Mouse (Mus musculus) macrophage (primary cell): ENCODE results near the gene Gnptab. TPM values are rescaled to one million over a fixed set of nuclear protein-coding genes. Genes with fewer than 3 reads are reported as not detected.

ENCODE experiments used
- H3K27ac ChIP-seq: fragments of 350-480 bp; formaldehyde crosslinking; 2 replicates; pipeline ENCODE4 v1.9.0; 2021
- H3K36me3 ChIP-seq: fragments of 350-480 bp; formaldehyde crosslinking; 2 replicates; pipeline ENCODE4 v1.9.0; 2021; ENCODE audit errors: inconsistent target
- H3K4me3 ChIP-seq: fragments of 350-480 bp; formaldehyde crosslinking; 2 replicates; pipeline ENCODE4 v1.9.0; 2021; ENCODE audit errors: inconsistent target
- H3K79me2 ChIP-seq: fragments of 350-480 bp; formaldehyde crosslinking; 2 replicates; pipeline ENCODE4 v1.9.0; 2021; ENCODE audit errors: inconsistent target
- WGBS: methylation state at CpG from one replicate; pipeline ENCODE4 v1.1.7; 2026; ENCODE audit warnings: inconsistent platforms; ENCODE audit not compliant: missing documents; 5-methylcytosine and 5-hydroxymethylcytosine counted together
- polyA plus RNA-seq: library from polyadenylated mRNA; stranded (reverse); fragments of 250-400 nt; gene quantifications from 3 replicates; pipeline ENCODE4 v1.2.4, GENCODE M21; 2018; ENCODE audit warnings: inconsistent platforms

Gnptab gene
- polyA plus RNA-seq, 1 experiment from 2014 or later, result 83.1 TPM

- peaks cover 99% of the 10 kb centered on the region for H3K79me2 ChIP-seq
- 15% methylated on average over 5 of the region's 5 CpGs for WGBS
These were observed 5.1 kb downstream of the Gnptab start for GRCm38 (mm10) chr10:88384081-88384480.

GRCm38 (mm10) chr10:88385290-88385689 is 6.4 kb downstream of the Gnptab start:
- WGBS, result 59% methylated on average over 11 of the region's 11 CpGs
- H3K79me2 ChIP-seq, result peaks cover 100% of the 10 kb centered on the region
- H3K4me3 ChIP-seq, result no peak overlapping the region
- H3K36me3 ChIP-seq, result no peaks in the 10 kb centered on the region
- no peak overlapping the region for H3K27ac ChIP-seq

More at GRCm38 (mm10) chr10:88384081-88384480, 5.1 kb downstream of the Gnptab start:
- H3K27ac ChIP-seq, result 0 out of 2 replicates have a peak overlapping the region, but pooled peaks have one; percentile 21
- H3K36me3 ChIP-seq, result no peaks in the 10 kb centered on the region
- no peak overlapping the region for H3K4me3 ChIP-seq

GRCm38 (mm10) chr10:88385758-88386157 is 6.8 kb downstream of the Gnptab start:
- 27% methylated on average over 6 of the region's 6 CpGs for WGBS
- Histone ChIP-seq H3K36me3 (no peaks in the 10 kb centered on the region), H3K4me3 (no peak overlapping the region), H3K79me2 (peaks cover 100% of the 10 kb centered on the region), H3K27ac (no peak overlapping the region)

GRCm38 (mm10) chr10:88386251-88386650 is 7.3 kb downstream of the Gnptab start:
- Histone ChIP-seq H3K36me3 (no peaks in the 10 kb centered on the region), H3K27ac (no peak overlapping the region), H3K79me2 (peaks cover 100% of the 10 kb centered on the region), H3K4me3 (no peak overlapping the region)
- 51% methylated on average over 6 of the region's 6 CpGs for WGBS

- peak overlapping the region; percentile 16; the same call in 1 of the 2 replicates for H3K4me3 ChIP-seq
These were observed 10.6 kb downstream of the Gnptab start for GRCm38 (mm10) chr10:88389576-88389975.

GRCm38 (mm10) chr10:88390096-88390790 is 11.3 kb downstream of the Gnptab start:
- H3K79me2 ChIP-seq, result peaks cover 100% of the 10 kb centered on the region
- peak overlapping the region; percentile 78 for H3K27ac ChIP-seq
- no peaks in the 10 kb centered on the region for H3K36me3 ChIP-seq
- H3K4me3 ChIP-seq, result peak overlapping the region; percentile 16
- WGBS, result 16% methylated on average over 9 of the region's 10 CpGs

More at GRCm38 (mm10) chr10:88389576-88389975, 10.6 kb downstream of the Gnptab start:
- peak overlapping the region; percentile 78 for H3K27ac ChIP-seq
- H3K79me2 ChIP-seq, result peaks cover 100% of the 10 kb centered on the region
- H3K36me3 ChIP-seq, result no peaks in the 10 kb centered on the region
- 23% methylated on average over 4 of the region's 4 CpGs for WGBS

- WGBS, result 94% methylated on average over 9 of the region's 9 CpGs
- no peak overlapping the region for H3K4me3 ChIP-seq
- peaks cover 100% of the 10 kb centered on the region for H3K79me2 ChIP-seq
- H3K27ac ChIP-seq, result peak overlapping the region; percentile 78
- H3K36me3 ChIP-seq, result no peaks in the 10 kb centered on the region
These were observed 12.6 kb downstream of the Gnptab start for GRCm38 (mm10) chr10:88391495-88391894.

GRCm38 (mm10) chr10:88392181-88392847 is 13.4 kb downstream of the Gnptab start:
- Histone ChIP-seq H3K27ac (peak overlapping the region; percentile 78), H3K79me2 (peaks cover 100% of the 10 kb centered on the region), H3K4me3 (no peak overlapping the region), H3K36me3 (no peaks in the 10 kb centered on the region)
- WGBS, result 79% methylated on average over 9 of the region's 9 CpGs

- WGBS, result 88% methylated on average over 5 of the region's 6 CpGs
- no peak overlapping the region for H3K27ac ChIP-seq
- H3K4me3 ChIP-seq, result no peak overlapping the region
- peaks cover 100% of the 10 kb centered on the region for H3K79me2 ChIP-seq
- H3K36me3 ChIP-seq, result peaks cover 25% of the 10 kb centered on the region; the same call in 1 of the 2 replicates
These were observed 19.8 kb downstream of the Gnptab start for GRCm38 (mm10) chr10:88398668-88399243.

- WGBS, result 46% methylated on average over 4 of the region's 5 CpGs
- Histone ChIP-seq H3K4me3 (no peak overlapping the region), H3K27ac (no peak overlapping the region), H3K79me2 (peaks cover 100% of the 10 kb centered on the region), H3K36me3 (peaks cover 25% of the 10 kb centered on the region; the same call in 1 of the 2 replicates)
These were observed 20.3 kb downstream of the Gnptab start for GRCm38 (mm10) chr10:88399271-88399670.

- no peak overlapping the region for H3K4me3 ChIP-seq
- WGBS, result 79% methylated on average over 4 of the region's 4 CpGs
- peaks cover 96% of the 10 kb centered on the region for H3K79me2 ChIP-seq
- H3K36me3 ChIP-seq, result peaks cover 25% of the 10 kb centered on the region; the same call in 1 of the 2 replicates
- no peak overlapping the region for H3K27ac ChIP-seq
These were observed 24.1 kb downstream of the Gnptab start for GRCm38 (mm10) chr10:88403021-88403420.

GRCm38 (mm10) chr10:88404220-88404619 is 25.3 kb downstream of the Gnptab start:
- 65% methylated on average over 6 of the region's 6 CpGs for WGBS
- peak overlapping the region; percentile 84 for H3K27ac ChIP-seq
- peaks cover 94% of the 10 kb centered on the region for H3K79me2 ChIP-seq
- H3K36me3 ChIP-seq, result peaks cover 25% of the 10 kb centered on the region; the same call in 1 of the 2 replicates
- no peak overlapping the region for H3K4me3 ChIP-seq

GRCm38 (mm10) chr10:88405812-88406211 is 26.9 kb downstream of the Gnptab start:
- Histone ChIP-seq H3K27ac (peak overlapping the region; percentile 84), H3K4me3 (no peak overlapping the region)
- 60% methylated on average over 7 of the region's 7 CpGs for WGBS

GRCm38 (mm10) chr10:88407875-88408631 is 29.1 kb downstream of the Gnptab start:
- H3K79me2 ChIP-seq, result peaks cover 86% of the 10 kb centered on the region
- H3K4me3 ChIP-seq, result no peak overlapping the region
- WGBS, result 89% methylated on average over 12 of the region's 12 CpGs
- peaks cover 3% of the 10 kb centered on the region; the same call in 1 of the 2 replicates for H3K36me3 ChIP-seq
- peak overlapping the region; percentile 10; the same call in 1 of the 2 replicates for H3K27ac ChIP-seq

More at GRCm38 (mm10) chr10:88405812-88406211, 26.9 kb downstream of the Gnptab start:
- peaks cover 15% of the 10 kb centered on the region; the same call in 1 of the 2 replicates for H3K36me3 ChIP-seq
- peaks cover 86% of the 10 kb centered on the region for H3K79me2 ChIP-seq
